Mouse (Mus musculus) ovary, postnatal 36 days (tissue): ENCODE results near the gene Pigc.

Experiments used
- DNase-seq: peaks from one replicate; pipeline ENCODE4 v3.0.0; 2022; ENCODE audit warnings: low spot score, mixed read lengths

The Pigc gene

DNA sequence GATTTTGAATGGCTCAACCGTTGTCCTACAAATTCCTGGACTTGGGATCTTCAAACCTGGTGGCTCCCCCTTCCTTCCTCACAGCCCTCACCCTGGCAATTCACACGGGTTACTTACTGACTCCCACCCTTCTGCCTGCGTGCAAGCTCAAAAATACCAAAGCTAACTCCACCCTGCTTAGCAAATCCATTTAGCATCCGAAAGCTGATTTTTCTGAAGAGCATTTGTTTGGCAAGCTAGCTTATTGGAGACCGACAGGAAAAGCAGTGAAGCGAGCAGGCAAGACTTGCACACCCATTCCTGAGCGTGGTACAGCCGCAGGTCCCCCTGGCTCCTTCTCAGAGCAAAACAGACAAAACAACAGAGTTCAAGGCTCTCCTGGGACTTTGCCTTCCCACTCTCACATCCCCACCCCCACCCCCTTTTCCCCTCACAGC, 39.7 kb downstream of the Pigc start:
- no peak for DNase-seq

DNA sequence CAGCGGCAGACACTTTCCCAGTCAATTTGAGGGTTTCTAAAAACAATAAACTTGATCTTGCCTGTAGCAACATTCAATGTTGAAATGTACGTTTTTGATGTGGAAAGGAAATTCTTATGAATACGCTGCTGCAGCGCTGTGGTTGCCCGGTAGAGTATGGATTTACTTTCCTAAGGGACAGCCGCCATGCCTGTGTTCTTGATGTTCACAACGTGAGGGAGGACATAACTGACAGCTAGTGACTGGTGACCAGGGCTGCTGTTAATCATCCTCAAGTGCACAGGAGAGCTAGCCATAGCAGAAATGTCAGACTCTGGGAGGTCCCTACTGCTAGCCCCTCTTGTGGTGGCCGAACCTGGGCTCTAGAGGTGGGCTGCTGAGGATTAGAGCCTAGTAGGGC, 40.1 kb downstream of the Pigc start:
- no peak for DNase-seq

DNA sequence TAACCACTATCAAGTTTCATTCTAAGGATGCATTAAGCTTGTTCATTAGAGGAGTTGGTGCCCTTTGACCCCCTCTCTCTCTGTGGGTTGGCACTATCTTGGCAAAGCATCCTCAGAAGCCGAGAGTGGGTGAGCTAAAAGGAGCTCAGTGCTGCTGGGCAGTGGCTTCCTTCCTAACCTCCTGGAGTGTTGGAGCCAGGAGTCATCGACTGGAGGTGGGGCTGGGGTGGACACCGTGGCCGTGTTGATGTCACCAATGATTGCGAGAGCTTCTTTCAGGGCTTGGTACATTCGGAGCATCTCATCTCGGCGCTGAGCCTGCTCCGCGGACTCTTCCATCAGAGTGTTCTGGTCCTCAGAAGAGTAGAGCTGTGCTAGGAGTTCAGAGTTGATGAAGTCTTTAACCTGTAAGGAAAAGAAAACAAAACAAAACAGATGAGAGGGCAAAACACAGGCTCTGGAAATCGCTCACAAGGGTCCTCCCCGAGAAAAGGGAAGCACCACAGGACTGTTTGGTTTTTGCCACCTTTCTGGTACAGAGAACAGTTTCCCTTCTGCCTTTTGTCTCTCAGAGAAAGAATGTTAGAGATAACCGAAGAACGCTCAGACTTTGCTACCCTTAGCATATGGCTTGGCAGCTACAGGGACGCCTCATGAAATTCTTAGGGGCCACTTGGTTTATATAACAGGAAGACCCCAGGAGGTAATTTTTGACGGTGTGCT, 42.7 kb downstream of the Pigc start:
- DNase-seq = no peak

DNA sequence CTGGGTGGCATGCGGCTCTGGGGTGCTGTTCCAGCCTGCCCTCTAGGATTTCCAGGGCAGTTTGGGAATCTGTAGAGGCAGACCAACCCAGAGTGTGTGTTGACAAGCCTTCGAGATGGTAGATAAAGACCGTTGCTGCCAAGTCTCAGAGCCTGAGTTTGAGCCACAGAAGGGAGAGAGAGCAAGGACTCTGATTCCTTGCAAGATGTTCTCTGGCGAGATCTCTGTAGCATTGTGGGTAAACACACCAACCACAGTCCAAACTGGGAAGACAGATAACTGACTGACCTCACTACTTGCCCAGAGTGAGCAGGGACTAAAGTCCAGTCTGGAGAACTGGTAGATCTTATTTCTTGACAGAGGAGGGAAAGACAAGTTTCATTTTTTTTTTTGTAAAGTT, 44.6 kb downstream of the Pigc start:
- no peak for DNase-seq

DNA sequence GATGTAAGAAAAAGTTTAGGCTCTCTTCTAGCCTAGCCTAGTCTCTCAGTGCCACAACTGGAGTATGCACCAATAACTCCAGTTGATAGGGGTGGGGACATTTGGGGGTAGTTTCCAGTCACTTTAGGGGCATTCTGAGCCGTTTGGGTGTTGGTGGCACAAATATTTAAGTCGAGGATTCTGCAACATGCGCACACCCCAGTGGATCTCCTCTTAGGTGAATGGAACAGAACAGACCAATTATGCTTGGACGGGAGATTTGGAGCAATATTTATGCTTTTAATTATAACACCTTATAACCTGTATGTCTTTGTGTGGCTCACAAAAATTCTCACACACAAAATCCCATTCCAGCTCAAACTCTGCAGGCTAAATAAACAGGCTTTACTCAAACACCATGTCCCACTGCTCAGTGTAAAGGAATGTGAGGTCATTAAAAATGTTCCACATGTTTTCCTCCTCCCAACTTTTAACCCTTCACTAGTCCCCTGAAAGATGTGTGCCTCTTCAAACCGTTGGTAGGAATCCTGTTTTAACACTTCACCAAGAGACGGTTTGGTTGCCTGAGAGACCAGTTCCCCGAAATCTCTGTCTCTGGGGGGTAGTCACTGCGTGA, 46.4 kb downstream of the Pigc start:
- no peak for DNase-seq

DNA sequence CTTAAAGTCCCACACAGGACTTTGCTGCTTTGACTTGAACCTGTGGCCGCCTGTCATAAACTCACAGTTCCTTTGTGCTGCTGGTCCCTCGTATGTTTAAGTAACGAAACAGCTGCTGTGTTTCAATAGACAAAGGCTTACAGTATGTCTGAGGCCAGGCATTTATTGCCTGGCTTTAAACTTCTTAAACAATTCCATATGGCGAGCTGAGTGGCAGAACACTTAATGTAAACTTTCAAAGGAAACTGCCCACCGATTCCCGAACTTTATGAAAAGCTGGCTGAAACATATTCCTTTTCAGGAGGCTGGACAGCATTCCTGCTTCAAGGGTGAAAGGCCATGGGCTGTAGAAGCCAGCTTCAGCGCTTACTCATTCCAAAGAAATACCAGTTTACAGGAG, 48.0 kb downstream of the Pigc start:
- DNase-seq = no peak

DNA sequence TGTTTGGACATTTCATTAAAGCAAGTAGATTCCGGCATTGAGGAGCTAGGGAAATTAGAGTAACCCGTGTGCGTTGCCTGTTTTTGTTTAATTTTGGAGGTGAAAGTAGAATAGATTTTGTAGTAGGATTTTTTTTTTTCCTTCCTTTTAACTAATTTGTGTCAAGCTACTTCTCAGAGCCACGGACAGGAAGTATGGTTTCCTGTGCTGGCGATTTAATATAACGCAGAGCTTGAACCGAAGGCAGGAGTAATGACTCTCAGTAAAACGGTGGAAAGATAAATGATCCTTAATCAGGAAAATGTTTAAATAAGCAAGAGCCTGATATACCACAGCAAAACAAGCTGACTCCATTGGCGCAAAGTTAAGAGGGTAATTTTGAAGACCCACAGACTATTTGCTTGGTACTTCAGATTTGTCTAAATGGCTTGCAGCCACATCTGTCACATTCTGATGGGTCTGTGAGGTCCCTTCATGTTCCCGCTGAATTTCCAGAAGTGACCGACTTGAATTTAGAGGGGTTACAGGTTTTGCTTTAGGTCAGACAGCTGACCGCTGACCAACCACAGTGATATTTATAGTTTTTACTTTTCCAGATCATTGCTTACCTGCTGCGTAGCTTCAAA, 49.1 kb downstream of the Pigc start:
- no peak for DNase-seq

DNA sequence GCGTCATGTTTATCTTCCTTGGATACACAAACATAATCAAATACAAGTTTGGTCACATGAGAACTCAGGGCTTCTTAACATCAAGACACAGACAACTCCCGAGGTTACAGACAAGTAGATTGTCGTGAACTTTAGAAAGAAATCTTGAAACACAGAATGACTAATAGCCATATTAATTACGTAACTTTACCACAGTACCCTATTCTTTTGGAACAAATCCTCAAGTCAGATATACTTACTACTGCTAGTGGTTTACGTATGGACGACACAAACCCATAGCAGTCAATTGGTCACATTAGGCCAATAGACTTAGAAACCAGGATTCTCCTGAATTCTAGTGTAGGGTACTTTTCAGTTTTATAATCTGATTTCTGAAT, 49.6 kb downstream of the Pigc start:
- DNase-seq = no peak

DNA sequence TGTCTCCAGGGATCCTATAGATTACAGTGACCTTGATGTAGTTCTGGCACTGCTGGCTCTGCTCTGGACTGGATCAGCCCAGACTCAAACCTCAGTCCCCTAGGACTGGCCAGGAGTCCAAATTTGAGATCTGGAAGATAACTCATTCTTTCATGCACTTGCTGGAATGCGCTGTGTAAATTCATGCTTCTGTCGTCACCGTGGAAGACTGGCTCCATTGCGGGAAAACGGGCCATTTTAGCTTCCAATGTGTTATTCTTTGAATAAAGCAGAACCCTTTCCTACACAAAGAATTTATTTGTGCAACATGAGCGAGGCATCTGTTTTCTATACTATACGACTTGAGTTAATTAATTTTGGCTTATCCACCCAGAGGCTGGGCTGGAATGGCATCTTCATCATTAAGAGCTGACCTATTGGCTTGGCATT, 51.3 kb downstream of the Pigc start:
- DNase-seq = no peak

DNA sequence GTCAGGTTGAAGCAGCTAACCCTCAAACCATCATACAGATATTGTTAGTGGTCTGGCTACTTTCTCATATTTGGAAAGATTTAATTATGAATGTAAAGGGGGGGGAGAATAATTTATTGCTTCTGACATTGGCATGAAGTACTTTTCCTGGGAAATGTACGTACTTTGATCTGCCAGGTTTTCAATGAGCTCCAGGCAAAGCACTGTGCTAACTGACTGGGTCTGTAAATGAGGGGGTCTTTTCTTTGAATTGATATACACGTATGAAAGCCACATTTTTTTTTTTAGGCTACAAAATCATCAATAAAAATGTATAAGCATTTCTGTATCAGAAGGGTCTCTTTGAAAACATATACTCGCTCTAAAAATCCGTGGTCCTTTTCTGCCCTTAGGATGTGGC, 51.8 kb downstream of the Pigc start:
- no peak for DNase-seq
